Comparison of ENCODE assay signal across 23 mouse cellular contexts in genomic region chr3:52357265-52357953, GRCm38 (mm10).
DNase-seq lines count a peak whose midpoint lies in the region; ATAC-seq and TF ChIP-seq lines count a peak whose summit lies in the region.
"Had no signal": no experiment of that assay in that cellular context is flagged by ENCODE, and none has a peak within 500 bp of the region (broad histone marks: within the 10 kb centered on the region; RNA-seq: fewer than 3 reads in every experiment).

No protein-coding gene starts in this region.

- no peaks in the 10 kb centered on the region for H3K9me3 ChIP-seq in heart, embryonic 11.5 days (replicated peaks; ENCODE audit: control insufficient read depth, low read length)
- H3K9me3 ChIP-seq in stomach, embryonic 16.5 days (replicated peaks; ENCODE audit: control insufficient read depth, low read length), result no peaks in the 10 kb centered on the region
- no peaks in the 10 kb centered on the region for H3K9me3 ChIP-seq in stomach, postnatal 0 days (ENCODE audit: control insufficient read depth, low read length)
- no peaks in the 10 kb centered on the region for H3K9me3 ChIP-seq in liver, embryonic 11.5 days (ENCODE audit: control insufficient read depth, low read length)
- H3K9me3 ChIP-seq: intestine, embryonic 15.5 days; limb, embryonic 12.5 days; liver, embryonic 13.5 days had no signal

- H3K4me2 ChIP-seq in heart, embryonic 11.5 days, result 0 out of 2 replicates have a peak overlapping the region, but pooled peaks have one; percentile 16
- H3K4me2 ChIP-seq in stomach, embryonic 16.5 days (ENCODE audit: low read depth, low read length), result no peak overlapping the region
- no peak overlapping the region for H3K4me2 ChIP-seq in stomach, postnatal 0 days (replicated peaks; ENCODE audit: low read depth)
- H3K4me2 ChIP-seq in liver, embryonic 11.5 days, result no peak overlapping the region
- H3K4me2 ChIP-seq: hindbrain, embryonic 14.5 days; intestine, embryonic 15.5 days; limb, embryonic 12.5 days; liver, embryonic 13.5 days; lung, embryonic 14.5 days had no signal

- peak; percentile 42 to 49 for DNase-seq in cerebellum, postnatal 14 days
- DNase-seq in cerebellum, postnatal 36 days, result no peak
- no peak for DNase-seq in heart, adult 2 months
- DNase-seq in stomach, postnatal 0 days (ENCODE audit: low spot score), result no peak
- DNase-seq in heart, postnatal 4 days, result peak; percentile 50
- DNase-seq in liver, embryonic 11.5 days (ENCODE audit: low spot score), result no peak
- DNase-seq: adrenal gland, postnatal 10 days; cerebellum, adult 2 months; forebrain, postnatal 0 days; kidney, adult 8-10 months; kidney, postnatal 25 days; liver, embryonic 13.5 days; lung, embryonic 14.5 days; lung, postnatal 4 days; midbrain, embryonic 14.5 days; right cerebral cortex, postnatal 14 days; thymus, postnatal 25 days had no signal

- no peak overlapping the region for H3K9ac ChIP-seq in heart, embryonic 11.5 days (ENCODE audit: low read depth, low read length)
- no peak overlapping the region for H3K9ac ChIP-seq in heart, adult 2 months (ENCODE audit: low read depth, low read length)
- no peak overlapping the region for H3K9ac ChIP-seq in stomach, embryonic 16.5 days (ENCODE audit: low read length)
- H3K9ac ChIP-seq in stomach, postnatal 0 days (ENCODE audit: low read length), result no peak overlapping the region
- no peak overlapping the region for H3K9ac ChIP-seq in liver, embryonic 11.5 days (ENCODE audit: low read depth, low read length)
- H3K9ac ChIP-seq: forebrain, postnatal 0 days; hindbrain, embryonic 14.5 days; intestine, embryonic 15.5 days; limb, embryonic 12.5 days; liver, embryonic 13.5 days; lung, embryonic 14.5 days had no signal

- WGBS in heart, embryonic 11.5 days (ENCODE audit: insufficient replicate concordance), result 72% methylated on average over 15 of the region's 15 CpGs
- 43% methylated on average over 15 of the region's 15 CpGs for WGBS in heart, adult 2 months
- 75% methylated on average over 15 of the region's 15 CpGs for WGBS in stomach, embryonic 16.5 days
- 72% methylated on average over 15 of the region's 15 CpGs for WGBS in stomach, postnatal 0 days
- 80% methylated on average over 15 of the region's 15 CpGs for WGBS in liver, embryonic 11.5 days

- H3K36me3 ChIP-seq in heart, embryonic 11.5 days (ENCODE audit: control insufficient read depth, insufficient read depth, low read length), result no peaks in the 10 kb centered on the region
- H3K36me3 ChIP-seq in heart, adult 2 months (ENCODE audit: control insufficient read depth, insufficient read depth, low read length), result no peaks in the 10 kb centered on the region
- H3K36me3 ChIP-seq in stomach, embryonic 16.5 days (ENCODE audit: control insufficient read depth, insufficient read depth, low read length), result no peaks in the 10 kb centered on the region
- no peaks in the 10 kb centered on the region for H3K36me3 ChIP-seq in stomach, postnatal 0 days (ENCODE audit: control insufficient read depth, insufficient read depth, low read length)
- no peaks in the 10 kb centered on the region for H3K36me3 ChIP-seq in liver, embryonic 11.5 days (ENCODE audit: control insufficient read depth, insufficient read depth, low read length)
- H3K36me3 ChIP-seq: intestine, embryonic 15.5 days; limb, embryonic 12.5 days; liver, embryonic 13.5 days had no signal

- no peak for ATAC-seq in heart, embryonic 11.5 days (replicated peaks; ENCODE audit: insufficient number of reproducible peaks, low FRiP score, low TSS enrichment)
- peak; percentile 21; the same call in 1 of the 2 replicates for ATAC-seq in stomach, embryonic 16.5 days (ENCODE audit: insufficient read depth, low FRiP score)
- no peak for ATAC-seq in stomach, postnatal 0 days (ENCODE audit: low FRiP score, low TSS enrichment)
- no peak for ATAC-seq in liver, embryonic 11.5 days (replicated peaks; ENCODE audit: low FRiP score)
- ATAC-seq: forebrain, postnatal 0 days; intestine, embryonic 15.5 days had no signal

- TF ChIP-seq CTCF in heart, adult 2 months (IDR thresholded peaks at IDR 0.05), result no peak
- no peak for TF ChIP-seq CTCF in stomach, postnatal 0 days (IDR thresholded peaks at IDR 0.05; ENCODE audit: low read depth)

- no peaks in the 10 kb centered on the region for H3K4me1 ChIP-seq in heart, embryonic 11.5 days (ENCODE audit: control insufficient read depth, insufficient read depth, low read length)
- H3K4me1 ChIP-seq in heart, adult 2 months (ENCODE audit: control insufficient read depth, insufficient read depth, low read length), result 0 out of 2 replicates have a peak, but pooled peaks cover 3% of the 10 kb centered on the region
- H3K4me1 ChIP-seq in stomach, embryonic 16.5 days (ENCODE audit: control insufficient read depth, insufficient read depth, low read length), result no peaks in the 10 kb centered on the region
- no peaks in the 10 kb centered on the region for H3K4me1 ChIP-seq in stomach, postnatal 0 days (replicated peaks; ENCODE audit: control insufficient read depth, insufficient read depth)
- H3K4me1 ChIP-seq in liver, embryonic 11.5 days (replicated peaks; ENCODE audit: control insufficient read depth, insufficient read depth, low read length), result no peaks in the 10 kb centered on the region
- H3K4me1 ChIP-seq: intestine, embryonic 15.5 days; limb, embryonic 12.5 days; liver, embryonic 13.5 days had no signal

- no peak for TF ChIP-seq EP300 in heart, adult 2 months (IDR thresholded peaks at IDR 0.05; ENCODE audit: insufficient read depth, low read depth, low read length)
- no peak for TF ChIP-seq EP300 in stomach, postnatal 0 days (optimal IDR thresholded peaks at IDR 0.05)

- no peak for TF ChIP-seq POLR2A in heart, adult 2 months (IDR thresholded peaks at IDR 0.05; ENCODE audit: insufficient read depth, low read depth, low read length)

- H3K27me3 ChIP-seq in heart, embryonic 11.5 days (ENCODE audit: control insufficient read depth, insufficient read depth, low read length), result no peaks in the 10 kb centered on the region
- no peaks in the 10 kb centered on the region for H3K27me3 ChIP-seq in heart, adult 2 months (ENCODE audit: control insufficient read depth, insufficient read depth, low read length)
- no peaks in the 10 kb centered on the region for H3K27me3 ChIP-seq in stomach, embryonic 16.5 days (ENCODE audit: control insufficient read depth, insufficient read depth, low read length)
- no peaks in the 10 kb centered on the region for H3K27me3 ChIP-seq in stomach, postnatal 0 days (ENCODE audit: control insufficient read depth, insufficient read depth, low read length)
- H3K27me3 ChIP-seq in liver, embryonic 11.5 days (replicated peaks; ENCODE audit: control insufficient read depth, insufficient read depth, low read length), result no peaks in the 10 kb centered on the region
- H3K27me3 ChIP-seq: intestine, embryonic 15.5 days; limb, embryonic 12.5 days; liver, embryonic 13.5 days had no signal

- no peak overlapping the region for H3K4me3 ChIP-seq in heart, embryonic 11.5 days (ENCODE audit: low read depth, low read length)
- no peak overlapping the region for H3K4me3 ChIP-seq in heart, adult 2 months
- no peak overlapping the region for H3K4me3 ChIP-seq in stomach, embryonic 16.5 days (replicated peaks; ENCODE audit: low read length)
- no peak overlapping the region for H3K4me3 ChIP-seq in stomach, postnatal 0 days (ENCODE audit: low read depth, low read length)
- H3K4me3 ChIP-seq in liver, embryonic 11.5 days (ENCODE audit: low read depth, low read length), result no peak overlapping the region
- H3K4me3 ChIP-seq: intestine, embryonic 15.5 days; layer of hippocampus, adult 2 months; limb, embryonic 12.5 days; liver, embryonic 13.5 days had no signal

- H3K79me2 ChIP-seq in heart, adult 2 months (replicated peaks; ENCODE audit: control insufficient read depth, insufficient read depth, low read length), result no peaks in the 10 kb centered on the region

- intact Hi-C loops in heart, adult 2 months (cut with DNase I), result no loop called here

- no peak overlapping the region for H3K27ac ChIP-seq in heart, embryonic 11.5 days (ENCODE audit: low read depth, low read length)
- H3K27ac ChIP-seq in heart, adult 2 months, result no peak overlapping the region
- no peak overlapping the region for H3K27ac ChIP-seq in stomach, embryonic 16.5 days (ENCODE audit: low read length)
- H3K27ac ChIP-seq in stomach, postnatal 0 days (replicated peaks), result no peak overlapping the region
- no peak overlapping the region for H3K27ac ChIP-seq in liver, embryonic 11.5 days (ENCODE audit: low read depth, low read length)
- H3K27ac ChIP-seq: hindbrain, embryonic 14.5 days; intestine, embryonic 15.5 days; layer of hippocampus, adult 2 months; limb, embryonic 12.5 days; liver, embryonic 13.5 days had no signal

Comparison
In these comparisons a context has a peak if more than half of its experiments do, and no peak if none do; other contexts are left out.
1. DNase-seq: peak in cerebellum, postnatal 14 days (2 of 2) and heart, postnatal 4 days (single experiment); none in cerebellum, postnatal 36 days (0 of 2), heart, adult 2 months (0 of 2), stomach, postnatal 0 days (single experiment) and liver, embryonic 11.5 days (single experiment).